ENCODE assay signal across 7 mouse cellular contexts in genomic region chr10:60696975-60697374, GRCm38 (mm10). TPM values are rescaled to one million over a fixed set of nuclear protein-coding genes. Genes with fewer than 3 reads are reported as not detected.
DNase-seq lines count a peak whose midpoint lies in the region; TF ChIP-seq lines count a peak whose summit lies in the region.

No protein-coding gene starts in this region.

- H3K9me3 ChIP-seq in ES-Bruce4 (replicated peaks; ENCODE audit: control insufficient read depth, insufficient read depth, low read length, poor library complexity, severe bottlenecking) = no peaks in the 10 kb centered on the region

- no peak overlapping the region for H3K9ac ChIP-seq in ES-Bruce4 (ENCODE audit: low read depth, poor library complexity, severe bottlenecking)

- H3K27me3 ChIP-seq in ES-Bruce4 (ENCODE audit: control insufficient read depth, insufficient read depth, low read length, poor library complexity, severe bottlenecking) = no peaks in the 10 kb centered on the region

- peak; percentile 90 for TF ChIP-seq CTCF in ES-Bruce4 (IDR thresholded peaks at IDR 0.05; ENCODE audit: low read depth, low read length)

- H3K36me3 ChIP-seq in ES-Bruce4 (ENCODE audit: control insufficient read depth, insufficient read depth, low read length, poor library complexity, severe bottlenecking) = no peaks in the 10 kb centered on the region

- no peaks in the 10 kb centered on the region for H3K4me1 ChIP-seq in ES-Bruce4 (ENCODE audit: control insufficient read depth, insufficient read depth, low read length)

- no peak overlapping the region for H3K4me3 ChIP-seq in ES-Bruce4 (ENCODE audit: low read depth, low read length)

- no peak for TF ChIP-seq EP300 in ES-Bruce4 (IDR thresholded peaks at IDR 0.05; ENCODE audit: insufficient read depth, low read depth, low read length)

- peak; percentile 20 for DNase-seq in adrenal gland, adult 8-10 months
- DNase-seq in embryo, embryonic 10.5 days (ENCODE audit: low spot score) = peak; percentile 73
- DNase-seq in heart, adult 9 months (ENCODE audit: low spot score in 2 of 2) = peak; percentile 48 to 51
- peak; percentile 37 to 73 for DNase-seq in layer of hippocampus, adult 18-20 months (ENCODE audit: low spot score in 2 of 2)
- peak; percentile 53 for DNase-seq in lung, postnatal 25 days (ENCODE audit: low spot score)
- DNase-seq in skeletal muscle tissue, adult 2 months (ENCODE audit: low read depth, low spot score) = peak; percentile 27

- H3K27ac ChIP-seq in ES-Bruce4 (ENCODE audit: insufficient read depth, low read length) = no peak overlapping the region

- no peak for TF ChIP-seq POLR2A in ES-Bruce4 (IDR thresholded peaks at IDR 0.05; ENCODE audit: insufficient read depth, low read length)

RNA-seq across cellular contexts. Expression of gene Cdh23, which starts 0.7 kb away (rescaled TPM):
- 0.33 and 0.55 TPM in 2 replicates for polyA plus RNA-seq in ES-Bruce4 (2011; ENCODE audit: insufficient read depth, insufficient read length, low read depth, missing spikeins)
- 1 to 10 TPM; 1.4 to 3.1 (median 2.1) TPM for total RNA-seq in adrenal gland, adult 8-10 months (2022)
- total RNA-seq in layer of hippocampus, adult 18-20 months (2021) = 1 to 10 TPM; 5.8 to 5.9 TPM

RNA-seq across cellular contexts. Expression of gene Slc29a3, which starts 55.6 kb away (rescaled TPM):
- 8.2 and 8.7 TPM in 2 replicates for polyA plus RNA-seq in ES-Bruce4 (2011; ENCODE audit: insufficient read depth, insufficient read length, low read depth, missing spikeins)
- total RNA-seq in adrenal gland, adult 8-10 months (2022) = 10 to 100 TPM; 41.8 to 74.3 (median 57.3) TPM
- 10 to 100 TPM; 13.6 to 14.5 TPM for total RNA-seq in layer of hippocampus, adult 18-20 months (2021)

Comparison
In these comparisons a context has a peak if more than half of its experiments do, and no peak if none do; other contexts are left out.
1. DNase-seq: peak in every context shown above with its lines; median percentile 73 in embryo, embryonic 10.5 days; 55 in layer of hippocampus, adult 18-20 months; 53 in lung, postnatal 25 days; 50 in heart, adult 9 months; 27 in skeletal muscle tissue, adult 2 months; 20 in adrenal gland, adult 8-10 months.